Mouse (Mus musculus) natural killer cell, adult 2 months (primary cell): ENCODE measurements around the gene Ppih.
A peak's percentile ranks its signal among the peaks of the same experiment; 100 is the strongest.

ENCODE experiments used
- DNase-seq, 2 experiments: peaks; one replicate each; pipeline ENCODE4 v3.0.0; 2022; ENCODE audit warnings: low spot score in 2 of 2

The Ppih gene

GRCm38 (mm10) chr4:119320131-119320830, at the start of gene Ppih:
TSS of gene Ppih (minus strand) at chr4:119320546.
- peak; percentile 90 to 93 for DNase-seq

DNA sequence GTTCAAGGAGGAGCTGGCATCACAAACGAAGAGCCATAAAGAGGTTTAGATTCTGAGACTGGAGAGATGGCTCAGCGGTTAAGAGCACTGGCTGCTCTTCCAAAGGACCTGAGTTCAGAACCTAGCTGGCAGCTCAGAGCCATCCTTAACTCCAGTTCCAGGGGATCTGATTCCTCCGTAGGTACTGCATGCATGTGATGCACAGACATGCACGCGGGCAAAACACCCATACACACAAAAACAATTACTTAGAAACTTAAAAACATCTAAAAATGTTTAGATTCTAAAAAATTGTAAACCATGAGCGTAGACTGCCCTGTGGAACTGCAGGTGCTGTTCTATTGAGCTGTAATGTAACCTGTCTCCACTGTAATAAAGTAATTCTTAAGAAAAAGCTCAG, 49.1 kb upstream of the Ppih start:
- no peak for DNase-seq

DNA sequence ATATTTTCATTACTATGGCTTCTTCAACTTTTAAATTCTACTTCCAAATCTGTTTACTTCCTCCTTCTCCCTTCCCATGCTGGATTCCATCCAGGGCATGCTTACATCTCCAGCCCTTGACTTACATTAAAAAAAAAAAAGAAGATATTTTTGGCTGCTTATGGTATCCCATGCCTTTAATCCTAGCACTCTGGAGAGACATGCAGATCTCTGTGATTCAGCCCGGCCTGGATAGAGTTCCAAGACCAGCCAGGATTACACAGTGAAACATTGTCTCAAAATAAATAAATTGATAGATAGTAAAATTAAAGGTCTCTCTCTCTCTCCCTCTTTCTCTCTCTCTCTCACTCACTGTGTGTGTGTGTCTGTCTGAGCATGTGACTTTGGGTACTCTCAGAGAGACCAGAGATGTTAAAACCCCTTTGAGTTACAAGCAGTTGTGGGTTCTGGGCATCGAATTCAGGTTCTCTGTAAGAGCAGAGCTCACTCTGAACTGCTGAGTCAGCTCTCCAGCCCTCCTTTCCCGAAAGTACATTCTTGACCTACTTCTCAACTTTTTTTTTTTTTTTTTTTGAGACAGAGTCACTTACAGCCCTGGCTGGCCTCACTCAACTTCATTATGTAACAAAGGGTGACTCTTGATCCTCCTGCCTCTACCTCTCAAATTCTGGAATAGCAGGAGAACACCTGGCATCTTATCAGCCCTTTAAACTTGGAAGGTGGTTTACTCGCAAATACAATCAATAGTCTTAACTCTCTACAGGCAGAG, 46.6 kb upstream of the Ppih start:
- no peak for DNase-seq

DNA sequence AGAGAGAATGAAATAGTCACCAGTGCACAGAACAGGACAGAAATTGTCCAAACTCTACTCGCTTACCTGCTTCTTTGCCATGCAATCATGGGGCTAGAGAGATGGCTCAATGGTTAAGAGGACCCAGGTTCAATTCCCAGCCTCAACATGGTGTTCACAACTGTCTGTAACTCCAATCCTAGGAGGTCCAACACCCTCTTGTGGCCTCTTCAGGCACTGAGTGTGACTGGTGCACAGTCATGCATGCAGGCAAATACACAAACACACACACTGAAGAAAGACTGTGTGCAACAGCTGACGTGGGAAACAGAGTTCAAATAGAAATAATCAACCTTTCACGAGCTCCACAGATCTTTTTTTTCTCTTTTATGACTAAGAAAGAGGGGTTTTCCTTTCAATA, 41.9 kb upstream of the Ppih start:
- DNase-seq = no peak

DNA sequence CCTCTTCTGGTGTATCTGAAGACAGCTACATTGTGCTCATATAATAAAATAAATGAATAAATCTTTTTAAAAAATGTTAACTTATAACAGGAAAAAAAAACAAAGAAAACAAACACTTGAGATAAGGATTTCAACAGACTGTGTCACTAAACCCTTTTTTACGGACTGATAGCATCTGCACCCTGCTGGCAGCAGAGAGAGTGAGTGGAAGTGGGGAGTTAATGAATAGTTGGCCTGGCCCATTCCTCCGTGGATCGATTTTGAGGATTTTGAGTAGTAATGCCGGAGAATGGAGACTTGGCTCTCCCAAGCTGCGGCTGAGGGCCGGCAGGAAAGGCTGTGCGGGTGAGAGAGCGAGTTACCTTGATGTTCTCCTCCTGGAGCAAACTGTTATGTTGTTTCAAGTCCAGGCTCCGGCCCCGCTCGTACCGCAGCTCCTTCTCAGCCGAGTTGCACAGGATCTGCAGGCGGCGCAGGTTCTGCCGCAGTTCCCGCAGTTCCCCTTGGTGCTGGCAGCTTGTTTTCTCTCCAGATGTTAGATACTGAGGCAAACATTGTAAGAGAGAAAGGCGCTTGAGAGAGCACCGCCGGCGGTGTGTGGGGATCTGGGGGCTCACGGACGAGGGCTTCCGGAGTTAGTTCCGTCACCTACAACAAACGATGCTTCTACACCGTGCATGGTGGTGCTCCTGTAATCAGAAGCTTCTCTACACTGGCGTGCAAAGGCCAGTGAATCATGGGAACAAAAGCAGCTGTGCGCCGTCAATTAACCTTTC, 39.0 kb upstream of the Ppih start:
- no peak for DNase-seq

- DNase-seq = no peak
Observed at GRCm38 (mm10) chr4:119345508-119345907, 25.2 kb upstream of the Ppih start.

- peak; percentile 5 to 26 for DNase-seq
Observed at GRCm38 (mm10) chr4:119338861-119339361, 18.6 kb upstream of the Ppih start.

- DNase-seq = no peak
Observed at GRCm38 (mm10) chr4:119338422-119338821, 18.1 kb upstream of the Ppih start.

GRCm38 (mm10) chr4:119333487-119333886, 13.1 kb upstream of the Ppih start:
- no peak for DNase-seq

GRCm38 (mm10) chr4:119320896-119321550, 677 bp upstream of the Ppih start:
- DNase-seq = no peak

GRCm38 (mm10) chr4:119313756-119314155, 6.6 kb downstream of the Ppih start:
- no peak for DNase-seq

- DNase-seq = no peak
Observed at GRCm38 (mm10) chr4:119305418-119305817, 14.9 kb downstream of the Ppih start.

GRCm38 (mm10) chr4:119303291-119303690, 17.1 kb downstream of the Ppih start:
- no peak for DNase-seq

GRCm38 (mm10) chr4:119301777-119302176, 18.6 kb downstream of the Ppih start:
- DNase-seq = no peak

GRCm38 (mm10) chr4:119300761-119301160, 19.6 kb downstream of the Ppih start:
- DNase-seq = no peak

- DNase-seq = no peak
Observed at GRCm38 (mm10) chr4:119297361-119297760, 23.0 kb downstream of the Ppih start.

- no peak for DNase-seq
Observed at GRCm38 (mm10) chr4:119295134-119295453, 25.3 kb downstream of the Ppih start.

GRCm38 (mm10) chr4:119294415-119295133, 25.8 kb downstream of the Ppih start, which contains the start of gene Ybx1:
TSS of gene Ybx1 (minus strand) at chr4:119294604.
- peak; percentile 99 for DNase-seq

GRCm38 (mm10) chr4:119293574-119294258, 26.6 kb downstream of the Ppih start:
- peak in 1 of 2 experiments; percentile 8 for DNase-seq

DNA sequence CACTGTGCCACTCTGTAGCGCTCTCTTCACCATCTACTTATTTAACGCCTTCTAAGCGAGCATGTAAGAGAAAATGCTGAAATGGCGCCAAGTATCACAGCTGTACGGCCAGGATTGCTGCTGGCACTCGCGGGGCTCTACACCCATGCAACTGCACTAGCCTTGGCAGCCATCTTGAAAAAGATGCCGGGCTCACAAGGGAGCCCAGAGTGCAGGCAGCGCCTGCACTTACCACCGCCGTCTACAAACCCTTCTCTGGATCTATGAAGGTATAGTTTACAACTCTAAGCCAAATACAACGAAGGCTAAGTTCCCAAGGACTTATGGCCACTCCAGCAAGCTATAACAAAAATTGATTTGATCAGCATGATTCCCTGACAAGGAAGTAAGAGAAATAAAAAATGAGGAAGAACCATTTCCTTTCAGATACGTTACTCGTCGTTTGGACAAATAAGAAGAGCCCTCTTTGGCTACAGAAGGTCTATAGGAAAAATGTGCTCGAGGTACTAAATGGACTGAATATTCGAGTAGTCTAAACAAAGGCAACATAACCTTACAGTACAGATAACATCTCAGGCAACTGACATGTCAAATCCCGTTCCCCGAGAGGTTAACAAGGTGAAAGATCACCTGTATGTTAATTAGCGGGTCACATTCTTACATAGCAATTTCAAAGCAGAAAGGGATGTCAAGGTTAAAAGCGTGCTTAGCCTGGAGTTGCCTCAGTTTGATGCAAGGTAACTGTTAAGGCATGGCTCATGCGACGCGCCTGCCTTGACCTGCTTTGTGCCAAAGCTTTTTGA, 27.4 kb downstream of the Ppih start:
- peak; percentile 29 to 41 for DNase-seq
